Mouse (Mus musculus) olfactory bulb, adult 2 months (tissue): ENCODE results near the gene Ints6l.

Experiments used
- CTCF ChIP-seq: fragments of 200-500 bp; IDR thresholded peaks from 2 replicates; pipeline ENCODE4 v1.5.1; 2012; ENCODE audit warnings: low read depth, mild to moderate bottlenecking, low read length, moderate library complexity; ENCODE audit not compliant: insufficient read depth
- POLR2A ChIP-seq: fragments of 200-500 bp; IDR thresholded peaks from 2 replicates; pipeline ENCODE4 v1.6.1; 2012; ENCODE audit warnings: mild to moderate bottlenecking, low read depth, low read length, moderate library complexity; ENCODE audit not compliant: insufficient read depth

GRCm38 (mm10) chrX:56462020-56462933, 7.6 kb downstream of the Ints6l start:
- no peak for TF ChIP-seq POLR2A
- TF ChIP-seq CTCF: no peak
